In the genomic region with DNA sequence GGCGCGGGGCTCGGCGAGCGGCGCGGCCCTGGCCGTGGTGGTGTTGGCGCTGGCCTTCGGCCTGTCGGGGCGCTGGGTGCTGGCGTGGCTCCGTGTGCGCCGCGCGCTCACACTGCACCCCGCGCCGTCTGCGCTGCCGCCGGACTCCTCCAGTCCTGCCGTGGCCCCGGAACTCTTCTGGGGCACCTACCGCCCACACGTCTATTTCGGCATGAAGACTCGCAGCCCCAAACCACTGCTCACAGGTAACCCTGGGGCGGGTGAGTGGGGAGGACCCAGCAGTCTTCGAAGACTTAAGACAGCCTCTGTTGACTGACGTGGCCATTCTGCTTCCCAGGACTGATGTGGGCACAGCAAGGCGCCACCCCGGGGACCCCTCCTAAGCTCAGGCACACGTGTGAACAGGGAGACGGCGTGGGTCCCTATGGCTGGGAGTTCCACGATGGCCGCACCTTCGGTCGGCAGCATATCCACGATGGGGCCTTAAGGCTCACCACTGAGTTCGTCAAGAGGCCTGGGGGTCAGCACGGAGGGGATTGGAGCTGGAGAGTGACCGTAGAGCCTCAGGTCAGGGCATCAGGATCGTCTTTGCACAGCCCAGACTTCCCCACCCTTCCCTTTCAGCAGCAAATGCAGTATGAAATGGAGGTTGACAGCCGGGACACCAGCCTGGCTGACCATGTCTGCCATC, we compare ENCODE assay signal across 8 mouse cellular contexts. TPM values are rescaled to one million over a fixed set of nuclear protein-coding genes. Genes with fewer than 3 reads are reported as not detected.
DNase-seq lines count a peak whose midpoint lies in the region; ATAC-seq and TF ChIP-seq lines count a peak whose summit lies in the region.

No protein-coding gene starts in this region.

- peak overlapping the region; percentile 63 for H3K27ac ChIP-seq in heart, embryonic 12.5 days (ENCODE audit: poor library complexity, severe bottlenecking)
- 0 out of 2 replicates have a peak overlapping the region, but pooled peaks have one; percentile 17 for H3K27ac ChIP-seq in CH12.LX (ENCODE audit: insufficient read depth, low read depth)
- peak overlapping the region; percentile 78 for H3K27ac ChIP-seq in limb, embryonic 12.5 days
- peak overlapping the region; percentile 80 for H3K27ac ChIP-seq in neural tube, embryonic 14.5 days (ENCODE audit: low read depth, low read length)

- intact Hi-C loops in heart, postnatal 25 days (cut with DNase I): loop anchor here (2.0 kb wide), 1 partner anchor 43 kb away; no protein-coding TSS in a partner anchor

- TF ChIP-seq RAD21 in CH12.LX (IDR thresholded peaks at IDR 0.05; ENCODE audit: low read depth, low read length): no peak

- H3K4me2 ChIP-seq in heart, embryonic 12.5 days: peak overlapping the region; percentile 93
- peak overlapping the region; percentile 75 for H3K4me2 ChIP-seq in CH12.LX (ENCODE audit: insufficient read depth, low read depth, poor library complexity, severe bottlenecking)
- H3K4me2 ChIP-seq in limb, embryonic 12.5 days: peak overlapping the region; percentile 96
- H3K4me2 ChIP-seq in neural tube, embryonic 14.5 days (ENCODE audit: low read depth, low read length): peak overlapping the region; percentile 67

- no peak; the same call in 1 of the 2 replicates for ATAC-seq in heart, embryonic 12.5 days (ENCODE audit: insufficient number of reproducible peaks, low FRiP score)
- peak; percentile 11; the same call in 1 of the 2 replicates for ATAC-seq in erythroid progenitor cell, adult 5-6 weeks (replicated peaks; ENCODE audit: low FRiP score, poor library complexity, severe bottlenecking)
- peak; percentile 57 for ATAC-seq in limb, embryonic 12.5 days (ENCODE audit: insufficient number of reproducible peaks, insufficient read depth, low FRiP score, low TSS enrichment, low read depth)
- ATAC-seq in neural tube, embryonic 14.5 days (ENCODE audit: low read depth): peak; percentile 13

- H3K4me1 ChIP-seq in heart, embryonic 12.5 days (replicated peaks): peaks cover 41% of the 10 kb centered on the region
- peaks cover 30 to 74% of the 10 kb centered on the region in 2 experiments for H3K4me1 ChIP-seq in CH12.LX (ENCODE audit: control insufficient read depth in 1 of 2, insufficient read depth in 2 of 2)
- peaks cover 33% of the 10 kb centered on the region for H3K4me1 ChIP-seq in limb, embryonic 12.5 days (replicated peaks)
- peaks cover 24% of the 10 kb centered on the region for H3K4me1 ChIP-seq in neural tube, embryonic 14.5 days (ENCODE audit: control insufficient read depth, insufficient read depth, low read length)

- peaks cover 24% of the 10 kb centered on the region for H3K79me2 ChIP-seq in CH12.LX (replicated peaks; ENCODE audit: control insufficient read depth, extremely low read depth, insufficient read depth, poor library complexity, severe bottlenecking)

- H3K9me3 ChIP-seq in heart, embryonic 12.5 days (replicated peaks): no peaks in the 10 kb centered on the region
- H3K9me3 ChIP-seq in CH12.LX (replicated peaks; ENCODE audit: low read length): no peaks in the 10 kb centered on the region
- no peaks in the 10 kb centered on the region for H3K9me3 ChIP-seq in limb, embryonic 12.5 days
- H3K9me3 ChIP-seq in neural tube, embryonic 14.5 days (ENCODE audit: control insufficient read depth, low read length): no peaks in the 10 kb centered on the region

- no peaks in the 10 kb centered on the region for H3K27me3 ChIP-seq in heart, embryonic 12.5 days (replicated peaks)
- H3K27me3 ChIP-seq in CH12.LX (replicated peaks): no peaks in the 10 kb centered on the region
- H3K27me3 ChIP-seq in limb, embryonic 12.5 days: no peaks in the 10 kb centered on the region
- no peaks in the 10 kb centered on the region for H3K27me3 ChIP-seq in neural tube, embryonic 14.5 days (ENCODE audit: control insufficient read depth, insufficient read depth, low read length)

- TF ChIP-seq POLR2A in CH12.LX (IDR thresholded peaks at IDR 0.05; ENCODE audit: low read depth, low read length): no peak

- peaks cover 36% of the 10 kb centered on the region for H3K36me3 ChIP-seq in heart, embryonic 12.5 days
- H3K36me3 ChIP-seq in CH12.LX (replicated peaks in 1 of 2; ENCODE audit: control insufficient read depth in 1 of 2, insufficient read depth in 1 of 2, low read length in 1 of 2): peaks cover 18 to 43% of the 10 kb centered on the region in 2 experiments
- H3K36me3 ChIP-seq in limb, embryonic 12.5 days: peaks cover 41% of the 10 kb centered on the region
- peaks cover 18% of the 10 kb centered on the region for H3K36me3 ChIP-seq in neural tube, embryonic 14.5 days (ENCODE audit: control insufficient read depth, insufficient read depth, low read length)

- no peak for DNase-seq in heart, postnatal 25 days (ENCODE audit: low spot score)
- DNase-seq in CH12.LX (ENCODE audit: extremely low read depth): no peak
- DNase-seq in urinary bladder, postnatal 25 days (ENCODE audit: low spot score): no peak
- DNase-seq in kidney, postnatal 10 days: no peak

- in situ Hi-C loops in CH12.LX (cut with MboI; ENCODE audit: low pct_ligation_motif_present, low pct_unique_long_range_greater_than_20kb, low sequenced_read_pairs): loop anchor here (5.0 kb wide), 1 partner anchor 41 kb away; a partner anchor contains a TSS

- peak overlapping the region; percentile 75 for H3K4me3 ChIP-seq in heart, embryonic 12.5 days
- peak overlapping the region; percentile 80 to 94 (median 83) for H3K4me3 ChIP-seq in CH12.LX (replicated peaks in 1 of 3; ENCODE audit: low read depth in 2 of 3, low read length in 2 of 3, poor library complexity in 1 of 3)
- peak overlapping the region; percentile 83 for H3K4me3 ChIP-seq in limb, embryonic 12.5 days (replicated peaks)
- peak overlapping the region; percentile 77 for H3K4me3 ChIP-seq in neural tube, embryonic 14.5 days (ENCODE audit: low read depth, low read length)

- 1% methylated on average over 33 of the region's 48 CpGs for WGBS in heart, embryonic 12.5 days
- WGBS in limb, embryonic 12.5 days: 3% methylated on average over 47 of the region's 48 CpGs
- WGBS in neural tube, embryonic 14.5 days: 2% methylated on average over 46 of the region's 48 CpGs

- peak overlapping the region; percentile 86 for H3K9ac ChIP-seq in heart, embryonic 12.5 days
- H3K9ac ChIP-seq in CH12.LX (ENCODE audit: insufficient read depth, low read depth): peak overlapping the region; percentile 82
- H3K9ac ChIP-seq in limb, embryonic 12.5 days (replicated peaks): peak overlapping the region; percentile 90
- peak overlapping the region; percentile 90 for H3K9ac ChIP-seq in neural tube, embryonic 14.5 days (replicated peaks; ENCODE audit: low read depth, low read length)

- no peak for TF ChIP-seq CTCF in CH12.LX (conservative IDR thresholded peaks at IDR 0.05 in 1 of 2, IDR thresholded peaks at IDR 0.05 in 1 of 2; ENCODE audit: low read depth in 2 of 2, low read length in 2 of 2)

- no peak for TF ChIP-seq EP300 in CH12.LX (IDR thresholded peaks at IDR 0.05; ENCODE audit: low read length)

- dilution Hi-C loops in CH12.LX (cut with MboI; ENCODE audit: extremely low pct_ligation_motif_present, extremely low pct_unique_long_range_greater_than_20kb, low sequenced_read_pairs): no loop called here

RNA-seq across cellular contexts. Expression of a gene that starts 0.5 kb away (rescaled TPM):
- 30.7 and 30.8 TPM in 2 replicates for polyA plus RNA-seq in heart, embryonic 12.5 days (2016; fragmentation: Nextera tagmentation; extraction: Ambion mirVana)
- total RNA-seq in heart, postnatal 25 days (2021): 1 to 10 TPM; 8.4 to 9.0 TPM
- total RNA-seq in CH12.LX (2012; rRNA removed) (78.9 and 104 TPM in 2 replicates), CH12.LX (2014; rRNA removed) (77.3 and 78.4 TPM in 2 replicates)
- polyA plus RNA-seq in CH12.LX (2012; ENCODE audit: insufficient read length, low read depth): 53.0 and 57.2 TPM in 2 replicates
- 4.6 and 14.4 TPM in 2 replicates for total RNA-seq in erythroid progenitor cell, adult 5-6 weeks (2015; ENCODE audit: low replicate concordance)
- 13.1 and 17.1 TPM in 2 replicates for total RNA-seq in erythroid progenitor cell, adult 5-6 weeks (2017; ENCODE audit: low replicate concordance)
- 55.3 and 58.2 TPM in 2 replicates for polyA plus RNA-seq in limb, embryonic 12.5 days (2016; fragmentation: Nextera tagmentation; extraction: Ambion mirVana)
- 21.9 and 25.3 TPM in 2 replicates for polyA plus RNA-seq in neural tube, embryonic 14.5 days (2014; fragmentation: Nextera tagmentation; extraction: Ambion mirVana)

RNA-seq across cellular contexts. Expression of a gene that starts 5.5 kb away (rescaled TPM):
- 87.6 and 91.3 TPM in 2 replicates for polyA plus RNA-seq in heart, embryonic 12.5 days (2016; fragmentation: Nextera tagmentation; extraction: Ambion mirVana)
- 10 to 100 TPM; 72.5 to 74.0 TPM for total RNA-seq in heart, postnatal 25 days (2021)
- total RNA-seq in CH12.LX (2012; rRNA removed) (20.4 and 24.1 TPM in 2 replicates), CH12.LX (2014; rRNA removed) (23.1 and 27.5 TPM in 2 replicates)
- polyA plus RNA-seq in CH12.LX (2012; ENCODE audit: insufficient read length, low read depth): 16.6 and 19.3 TPM in 2 replicates
- 42.3 and 48.7 TPM in 2 replicates for total RNA-seq in erythroid progenitor cell, adult 5-6 weeks (2015; ENCODE audit: low replicate concordance)
- 77.9 and 83.6 TPM in 2 replicates for total RNA-seq in erythroid progenitor cell, adult 5-6 weeks (2017; ENCODE audit: low replicate concordance)
- 191 and 219 TPM in 2 replicates for polyA plus RNA-seq in limb, embryonic 12.5 days (2016; fragmentation: Nextera tagmentation; extraction: Ambion mirVana)
- polyA plus RNA-seq in neural tube, embryonic 14.5 days (2014; fragmentation: Nextera tagmentation; extraction: Ambion mirVana): 129 and 146 TPM in 2 replicates

RNA-seq across cellular contexts. Expression of a gene that starts 7.0 kb away (rescaled TPM):
- 155 and 156 TPM in 2 replicates for polyA plus RNA-seq in heart, embryonic 12.5 days (2016; fragmentation: Nextera tagmentation; extraction: Ambion mirVana)
- 100 to 1,000 TPM; 127 to 151 TPM for total RNA-seq in heart, postnatal 25 days (2021)
- total RNA-seq in CH12.LX (2012; rRNA removed) (74.0 and 83.3 TPM in 2 replicates), CH12.LX (2014; rRNA removed) (52.2 and 54.2 TPM in 2 replicates)
- 52.9 and 55.5 TPM in 2 replicates for polyA plus RNA-seq in CH12.LX (2012; ENCODE audit: insufficient read length, low read depth)
- 49.5 and 61.6 TPM in 2 replicates for total RNA-seq in erythroid progenitor cell, adult 5-6 weeks (2015; ENCODE audit: low replicate concordance)
- total RNA-seq in erythroid progenitor cell, adult 5-6 weeks (2017; ENCODE audit: low replicate concordance): 36.2 and 38.0 TPM in 2 replicates
- 134 and 140 TPM in 2 replicates for polyA plus RNA-seq in limb, embryonic 12.5 days (2016; fragmentation: Nextera tagmentation; extraction: Ambion mirVana)
- 118 and 119 TPM in 2 replicates for polyA plus RNA-seq in neural tube, embryonic 14.5 days (2014; fragmentation: Nextera tagmentation; extraction: Ambion mirVana)

RNA-seq across cellular contexts. Expression of a gene that starts 9.4 kb away (rescaled TPM):
- polyA plus RNA-seq in heart, embryonic 12.5 days (2016; fragmentation: Nextera tagmentation; extraction: Ambion mirVana): 11.1 and 12.1 TPM in 2 replicates
- 10 to 100 TPM in 1 of 2 experiments, 1 to 10 TPM in 1; 7.0 to 12.7 TPM for total RNA-seq in heart, postnatal 25 days (2021)
- total RNA-seq in CH12.LX (2012; rRNA removed) (26.1 and 26.9 TPM in 2 replicates), CH12.LX (2014; rRNA removed) (14.9 and 15.4 TPM in 2 replicates)
- polyA plus RNA-seq in CH12.LX (2012; ENCODE audit: insufficient read length, low read depth): 30.4 and 34.2 TPM in 2 replicates
- total RNA-seq in erythroid progenitor cell, adult 5-6 weeks (2015; ENCODE audit: low replicate concordance): 5.8 and 7.5 TPM in 2 replicates
- total RNA-seq in erythroid progenitor cell, adult 5-6 weeks (2017; ENCODE audit: low replicate concordance): 7.4 and 24.1 TPM in 2 replicates
- 17.6 and 19.2 TPM in 2 replicates for polyA plus RNA-seq in limb, embryonic 12.5 days (2016; fragmentation: Nextera tagmentation; extraction: Ambion mirVana)
- 13.5 and 14.3 TPM in 2 replicates for polyA plus RNA-seq in neural tube, embryonic 14.5 days (2014; fragmentation: Nextera tagmentation; extraction: Ambion mirVana)

RNA-seq across cellular contexts. Expression of a gene that starts 14.4 kb away (rescaled TPM):
- polyA plus RNA-seq in heart, embryonic 12.5 days (2016; fragmentation: Nextera tagmentation; extraction: Ambion mirVana): 2.2 and 2.4 TPM in 2 replicates
- total RNA-seq in heart, postnatal 25 days (2021): 1 to 10 TPM in 1 of 2 experiments, under 1 TPM in 1; 0.99 to 1.6 TPM
- total RNA-seq in CH12.LX (2012; rRNA removed) (1.3 and 2.1 TPM in 2 replicates), CH12.LX (2014; rRNA removed) (1.2 TPM in 2 replicates)
- polyA plus RNA-seq in CH12.LX (2012; ENCODE audit: insufficient read length, low read depth): 1.6 and 2.0 TPM in 2 replicates
- 2.9 TPM in 1 of 2 replicates, not detected in the other for total RNA-seq in erythroid progenitor cell, adult 5-6 weeks (2015; ENCODE audit: low replicate concordance)
- total RNA-seq in erythroid progenitor cell, adult 5-6 weeks (2017; ENCODE audit: low replicate concordance): 1.1 and 3.5 TPM in 2 replicates
- 3.9 and 4.2 TPM in 2 replicates for polyA plus RNA-seq in limb, embryonic 12.5 days (2016; fragmentation: Nextera tagmentation; extraction: Ambion mirVana)
- 3.7 and 4.3 TPM in 2 replicates for polyA plus RNA-seq in neural tube, embryonic 14.5 days (2014; fragmentation: Nextera tagmentation; extraction: Ambion mirVana)

Comparison
In these comparisons a context has a peak if more than half of its experiments do, and no peak if none do; other contexts are left out.
1. H3K27ac ChIP-seq: peak in every context shown above with its lines; median percentile 80 in neural tube, embryonic 14.5 days; 78 in limb, embryonic 12.5 days; 63 in heart, embryonic 12.5 days; 17 in CH12.LX.